ENCODE assay signal across 8 mouse cellular contexts in genomic region chr13:109116004-109116341, GRCm38 (mm10).
DNase-seq lines count a peak whose midpoint lies in the region; ATAC-seq and TF ChIP-seq lines count a peak whose summit lies in the region.

No protein-coding gene starts in this region.

- under 1% methylated on average over 8 of the region's 8 CpGs for WGBS in forebrain, postnatal 0 days
- under 1% methylated on average over 8 of the region's 8 CpGs for WGBS in intestine, embryonic 14.5 days
- WGBS in liver, embryonic 15.5 days (ENCODE audit: insufficient replicate concordance): 1% methylated on average over 8 of the region's 8 CpGs

- TF ChIP-seq POLR2A in bone marrow macrophage, adult 2 months (IDR thresholded peaks at IDR 0.05; ENCODE audit: borderline replicate concordance, low read depth, low read length): no peak

- no peaks in the 10 kb centered on the region for H3K27me3 ChIP-seq in forebrain, postnatal 0 days (ENCODE audit: insufficient read depth, low read length)
- H3K27me3 ChIP-seq in intestine, embryonic 14.5 days (replicated peaks; ENCODE audit: control insufficient read depth, insufficient read depth, low read length): peaks cover 23% of the 10 kb centered on the region
- peaks cover 39% of the 10 kb centered on the region for H3K27me3 ChIP-seq in liver, embryonic 15.5 days

- H3K4me2 ChIP-seq in forebrain, postnatal 0 days (ENCODE audit: low read depth): peak overlapping the region; percentile 97
- peak overlapping the region; percentile 80 for H3K4me2 ChIP-seq in intestine, embryonic 14.5 days (ENCODE audit: low read length)
- peak overlapping the region; percentile 47 for H3K4me2 ChIP-seq in liver, embryonic 15.5 days

- peak overlapping the region; percentile 59 for H3K4me3 ChIP-seq in layer of hippocampus, adult 2 months
- H3K4me3 ChIP-seq in bone marrow macrophage, adult 2 months (ENCODE audit: insufficient read depth, low read length): peak overlapping the region; percentile 52
- H3K4me3 ChIP-seq in forebrain, postnatal 0 days (ENCODE audit: low read depth, low read length): peak overlapping the region; percentile 66
- H3K4me3 ChIP-seq in intestine, embryonic 14.5 days (ENCODE audit: low read depth, low read length): peak overlapping the region; percentile 39
- H3K4me3 ChIP-seq in liver, embryonic 15.5 days (replicated peaks): no peak overlapping the region

- peak in 1 of 2 experiments; percentile 9 for DNase-seq in layer of hippocampus, adult 2 months (ENCODE audit: low spot score in 2 of 2)
- no peak for DNase-seq in layer of hippocampus, postnatal 14 days (ENCODE audit: low spot score in 2 of 2)
- no peak for DNase-seq in forebrain, postnatal 0 days
- DNase-seq in intestine, embryonic 14.5 days (ENCODE audit: low spot score): no peak
- DNase-seq in ovary, adult 18-20 months (ENCODE audit: low spot score): peak; percentile 4
- no peak for DNase-seq in left cerebral cortex, adult 9 months (ENCODE audit: low spot score in 2 of 2)

- no peak for TF ChIP-seq CTCF in layer of hippocampus, adult 2 months (conservative IDR thresholded peaks at IDR 0.05)
- 0 out of 2 replicates have a peak, but pooled peaks have one; percentile 6 for TF ChIP-seq CTCF in bone marrow macrophage, adult 2 months (IDR thresholded peaks at IDR 0.05; ENCODE audit: low read depth, low read length)
- no peak for TF ChIP-seq CTCF in forebrain, postnatal 0 days (IDR thresholded peaks at IDR 0.05; ENCODE audit: low read depth)

- no peaks in the 10 kb centered on the region for H3K36me3 ChIP-seq in forebrain, postnatal 0 days (ENCODE audit: insufficient read depth)
- H3K36me3 ChIP-seq in intestine, embryonic 14.5 days (ENCODE audit: control insufficient read depth, insufficient read depth, low read length): no peaks in the 10 kb centered on the region
- H3K36me3 ChIP-seq in liver, embryonic 15.5 days (replicated peaks): no peaks in the 10 kb centered on the region

- H3K9me3 ChIP-seq in forebrain, postnatal 0 days (ENCODE audit: low read length): no peaks in the 10 kb centered on the region
- H3K9me3 ChIP-seq in intestine, embryonic 14.5 days (ENCODE audit: control insufficient read depth, low read length): no peaks in the 10 kb centered on the region
- no peaks in the 10 kb centered on the region for H3K9me3 ChIP-seq in liver, embryonic 15.5 days (replicated peaks)

- peaks cover 2% of the 10 kb centered on the region; the same call in 1 of the 2 replicates for H3K4me1 ChIP-seq in bone marrow macrophage, adult 2 months (ENCODE audit: control insufficient read depth, insufficient read depth, low read length)
- 0 out of 2 replicates have a peak, but pooled peaks cover 3% of the 10 kb centered on the region for H3K4me1 ChIP-seq in forebrain, postnatal 0 days (ENCODE audit: insufficient read depth)
- H3K4me1 ChIP-seq in intestine, embryonic 14.5 days (replicated peaks; ENCODE audit: control insufficient read depth, insufficient read depth, low read length): 0 out of 2 replicates have a peak, but pooled peaks cover 5% of the 10 kb centered on the region
- no peaks in the 10 kb centered on the region for H3K4me1 ChIP-seq in liver, embryonic 15.5 days (replicated peaks)

- peak overlapping the region; percentile 95 for H3K27ac ChIP-seq in layer of hippocampus, adult 2 months
- no peak overlapping the region for H3K27ac ChIP-seq in bone marrow macrophage, adult 2 months (ENCODE audit: insufficient read depth, low read depth, low read length)
- H3K27ac ChIP-seq in forebrain, postnatal 0 days (ENCODE audit: low read depth, low read length): no peak overlapping the region
- H3K27ac ChIP-seq in intestine, embryonic 14.5 days (ENCODE audit: low read depth): no peak overlapping the region
- no peak overlapping the region for H3K27ac ChIP-seq in liver, embryonic 15.5 days (replicated peaks)

- H3K9ac ChIP-seq in forebrain, postnatal 0 days: peak overlapping the region; percentile 63
- no peak overlapping the region for H3K9ac ChIP-seq in intestine, embryonic 14.5 days (ENCODE audit: low read length)
- no peak overlapping the region for H3K9ac ChIP-seq in liver, embryonic 15.5 days

- peak; percentile 21 for ATAC-seq in forebrain, postnatal 0 days
- ATAC-seq in intestine, embryonic 14.5 days (replicated peaks; ENCODE audit: low FRiP score, low TSS enrichment, low read depth): 0 out of 2 replicates have a peak, but pooled peaks have one; percentile 40
- ATAC-seq in liver, embryonic 15.5 days (ENCODE audit: insufficient read depth): no peak

Comparison
In these comparisons a context has a peak if more than half of its experiments do, and no peak if none do; other contexts are left out.
1. H3K4me2 ChIP-seq: peak in every context shown above with its lines; median percentile 97 in forebrain, postnatal 0 days; 80 in intestine, embryonic 14.5 days; 47 in liver, embryonic 15.5 days.